Mouse (Mus musculus) heart, postnatal 4 days (tissue): ENCODE data around the gene Dnajb13. TPM values are rescaled to one million over a fixed set of nuclear protein-coding genes. Genes with fewer than 3 reads are reported as not detected.

Experiments used
- DNase-seq: peaks from one replicate; pipeline ENCODE4 v3.0.0; 2021
- total RNA-seq, 2 experiments: library from RNA; stranded (reverse); gene quantifications; 2 replicates each; pipeline ENCODE4 v1.2.3; 2021

The Dnajb13 gene
- total RNA-seq, 2 experiments from 2014 or later = not detected

GRCm38 (mm10) chr7:100506494-100506893, 8.3 kb downstream of the Dnajb13 start:
- no peak for DNase-seq

GRCm38 (mm10) chr7:100504740-100505487, 9.8 kb downstream of the Dnajb13 start:
- DNase-seq = no peak

GRCm38 (mm10) chr7:100503076-100503475, 11.7 kb downstream of the Dnajb13 start:
- DNase-seq = no peak

GRCm38 (mm10) chr7:100502374-100502922, 12.3 kb downstream of the Dnajb13 start:
- no peak for DNase-seq

GRCm38 (mm10) chr7:100501844-100502373, 12.9 kb downstream of the Dnajb13 start:
- DNase-seq = no peak

- DNase-seq = no peak
These were observed 13.5 kb downstream of the Dnajb13 start for GRCm38 (mm10) chr7:100501027-100501843.

- peak; percentile 43 for DNase-seq
These were observed 14.3 kb downstream of the Dnajb13 start for GRCm38 (mm10) chr7:100500276-100500977.

- no peak for DNase-seq
These were observed 15.3 kb downstream of the Dnajb13 start for GRCm38 (mm10) chr7:100499465-100499864.

- no peak for DNase-seq
These were observed 16.8 kb downstream of the Dnajb13 start for GRCm38 (mm10) chr7:100497982-100498381.

GRCm38 (mm10) chr7:100497402-100497801, 17.4 kb downstream of the Dnajb13 start:
- DNase-seq = no peak

GRCm38 (mm10) chr7:100496791-100497190, 18.0 kb downstream of the Dnajb13 start:
- DNase-seq = no peak

GRCm38 (mm10) chr7:100496371-100496770, 18.4 kb downstream of the Dnajb13 start:
- no peak for DNase-seq

- DNase-seq = peak; percentile 80
These were observed 19.0 kb downstream of the Dnajb13 start for GRCm38 (mm10) chr7:100495581-100496251.

- DNase-seq = peak; percentile 30
These were observed 19.7 kb downstream of the Dnajb13 start for GRCm38 (mm10) chr7:100495042-100495441.

GRCm38 (mm10) chr7:100494415-100494831, 20.3 kb downstream of the Dnajb13 start:
- DNase-seq = no peak

GRCm38 (mm10) chr7:100493484-100494414, 21.0 kb downstream of the Dnajb13 start:
- DNase-seq = peak; percentile 68

- peak; percentile 89 for DNase-seq
These were observed 21.7 kb downstream of the Dnajb13 start, which contains the start of gene Ucp2 for GRCm38 (mm10) chr7:100493117-100493483. Gene Ucp2 (plus strand): TSS chr7:100493337.

- DNase-seq = no peak
These were observed 22.2 kb downstream of the Dnajb13 start for GRCm38 (mm10) chr7:100492391-100493116.

- peak; percentile 45 for DNase-seq
These were observed 26.2 kb downstream of the Dnajb13 start for GRCm38 (mm10) chr7:100488474-100489048.
